Mouse (Mus musculus) small intestine, adult 2 months (tissue): ENCODE measurements around the gene Aldh3b1.

ENCODE experiments used
- CTCF ChIP-seq: fragments of 200-500 bp; IDR thresholded peaks from 2 replicates; pipeline ENCODE4 v1.5.1; 2012; ENCODE audit warnings: low read depth, mild to moderate bottlenecking, control low read depth, inconsistent platforms, low read length, moderate library complexity, mixed read lengths; ENCODE audit not compliant: insufficient replicate concordance, insufficient read length; ENCODE audit errors: extremely low read depth
- POLR2A ChIP-seq: fragments of 200-500 bp; IDR thresholded peaks from 2 replicates; pipeline ENCODE4 v1.6.1; 2012; ENCODE audit warnings: low read depth, mild to moderate bottlenecking, control low read depth, inconsistent platforms, low read length, moderate library complexity

DNA sequence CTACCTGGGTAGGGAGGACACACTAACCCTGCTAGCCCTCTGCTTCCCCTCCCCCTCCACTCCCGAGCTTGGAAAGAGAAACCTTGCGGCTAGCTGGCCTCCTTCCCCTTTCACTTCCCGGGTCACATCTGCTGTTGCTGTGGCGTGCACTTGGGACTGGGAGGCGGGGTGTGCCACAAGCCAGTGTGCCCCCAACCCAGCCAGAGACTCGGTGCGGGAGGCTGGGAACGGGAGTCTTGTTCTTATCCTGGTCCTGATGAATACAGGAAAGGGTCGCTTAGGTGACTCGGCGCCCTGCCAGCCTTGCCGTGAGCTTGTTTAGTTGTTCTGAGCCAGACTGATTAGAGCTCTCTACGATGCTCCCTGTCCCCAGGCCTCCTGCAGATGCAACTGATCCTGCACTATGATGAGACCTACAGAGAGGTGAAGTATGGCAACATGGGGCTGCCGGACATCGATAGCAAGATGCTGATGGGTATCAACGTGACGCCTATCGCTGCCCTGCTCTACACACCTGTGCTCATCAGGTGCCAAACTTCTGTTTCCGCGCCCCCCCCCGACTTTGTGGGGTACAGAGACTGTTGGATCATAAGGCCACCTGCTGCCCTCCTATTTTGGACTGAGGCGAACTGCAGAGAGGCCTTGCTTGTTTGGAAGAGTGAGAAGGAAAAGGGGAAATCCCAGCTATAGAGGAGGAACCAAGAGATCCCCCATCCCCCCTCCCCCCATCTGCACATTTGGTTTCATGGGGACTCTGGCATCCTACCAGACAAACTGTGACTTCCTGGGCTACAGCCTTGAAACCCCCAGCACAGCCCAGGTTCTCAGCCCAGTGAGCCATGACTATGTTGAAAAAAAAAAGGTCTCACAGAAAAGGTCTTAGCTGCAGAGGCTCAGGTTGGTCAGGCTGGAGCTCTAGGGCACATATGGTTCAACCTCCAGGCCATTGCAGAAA lies 6.6 kb upstream of the Aldh3b1 start:
- no peak for TF ChIP-seq CTCF
- peak; percentile 45 for TF ChIP-seq POLR2A
